Mouse (Mus musculus) left cerebral cortex, adult 18-20 months (tissue): ENCODE data around the gene Sdccag8. TPM values are rescaled to one million over a fixed set of nuclear protein-coding genes. Genes with fewer than 3 reads are reported as not detected.

Experiments
- DNase-seq, 2 experiments: peaks; one replicate each; pipeline ENCODE4 v3.0.0; 2021 to 2022; ENCODE audit warnings: low spot score in 2 of 2, mixed read lengths in 1 of 2
- total RNA-seq, 2 experiments: library from RNA; stranded (reverse); gene quantifications; 2 replicates each; pipeline ENCODE4 v1.2.3; 2021

Gene Sdccag8
- total RNA-seq, 2 experiments from 2014 or later: 16.4 to 17.4 TPM

DNA sequence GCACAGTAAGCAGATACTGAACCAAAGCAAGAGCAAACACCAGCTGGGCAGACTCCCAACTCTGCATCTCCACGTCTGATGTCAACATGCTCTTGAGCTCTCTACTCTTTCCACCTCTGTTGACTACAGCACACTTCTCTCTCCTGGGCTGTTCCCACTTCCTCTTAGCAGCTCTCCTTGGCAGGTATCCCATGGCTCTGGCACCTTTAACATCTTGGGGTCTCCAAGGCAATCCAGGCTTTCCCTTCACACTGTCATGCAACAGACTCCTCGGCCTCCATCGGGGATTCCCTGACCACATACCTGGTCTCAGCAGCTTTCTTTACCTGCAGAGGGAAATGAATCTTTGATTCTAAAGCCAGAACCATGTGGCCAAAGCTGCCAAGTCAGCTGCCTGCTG lies 192.9 kb downstream of the Sdccag8 start:
- DNase-seq: no peak

DNA sequence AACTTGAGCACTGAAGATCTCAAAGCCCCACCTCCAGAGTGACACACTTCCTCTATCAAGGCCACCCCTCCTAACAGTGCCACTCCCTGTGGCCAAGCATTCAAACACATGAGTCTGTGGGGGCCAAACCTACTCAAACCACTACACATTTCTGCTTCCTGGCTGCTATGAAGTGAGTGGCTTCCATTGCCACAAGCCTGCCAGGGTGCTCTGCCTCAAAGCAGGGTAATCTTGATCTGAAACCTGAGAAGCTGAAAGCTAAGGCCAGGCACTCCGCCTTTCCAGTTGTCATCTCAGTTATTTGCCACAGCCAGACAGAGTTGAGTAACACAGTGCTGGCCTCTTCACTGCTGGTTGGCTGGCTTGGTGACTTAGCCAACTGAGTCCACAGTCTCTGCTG lies 194.3 kb downstream of the Sdccag8 start:
- no peak for DNase-seq

DNA sequence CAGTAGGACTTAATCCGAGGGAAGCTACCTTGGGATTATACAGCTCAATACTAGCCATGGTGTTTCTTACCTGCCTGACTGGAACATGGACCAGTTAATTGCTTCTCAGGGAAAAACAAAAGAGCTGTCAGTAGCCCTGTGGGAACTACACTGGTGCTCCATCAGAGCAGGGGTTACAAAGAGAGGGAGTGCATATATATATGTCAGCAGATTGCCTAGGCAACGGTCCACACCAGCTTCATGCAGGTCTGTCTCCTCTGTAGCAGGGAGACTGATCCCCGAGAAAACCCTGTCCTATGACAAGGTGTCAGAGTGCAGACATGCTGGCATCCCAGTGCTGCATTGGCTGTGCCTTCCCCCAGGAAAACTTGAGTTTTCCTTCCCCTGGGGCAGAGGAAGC lies 195.6 kb downstream of the Sdccag8 start:
- DNase-seq: no peak

DNA sequence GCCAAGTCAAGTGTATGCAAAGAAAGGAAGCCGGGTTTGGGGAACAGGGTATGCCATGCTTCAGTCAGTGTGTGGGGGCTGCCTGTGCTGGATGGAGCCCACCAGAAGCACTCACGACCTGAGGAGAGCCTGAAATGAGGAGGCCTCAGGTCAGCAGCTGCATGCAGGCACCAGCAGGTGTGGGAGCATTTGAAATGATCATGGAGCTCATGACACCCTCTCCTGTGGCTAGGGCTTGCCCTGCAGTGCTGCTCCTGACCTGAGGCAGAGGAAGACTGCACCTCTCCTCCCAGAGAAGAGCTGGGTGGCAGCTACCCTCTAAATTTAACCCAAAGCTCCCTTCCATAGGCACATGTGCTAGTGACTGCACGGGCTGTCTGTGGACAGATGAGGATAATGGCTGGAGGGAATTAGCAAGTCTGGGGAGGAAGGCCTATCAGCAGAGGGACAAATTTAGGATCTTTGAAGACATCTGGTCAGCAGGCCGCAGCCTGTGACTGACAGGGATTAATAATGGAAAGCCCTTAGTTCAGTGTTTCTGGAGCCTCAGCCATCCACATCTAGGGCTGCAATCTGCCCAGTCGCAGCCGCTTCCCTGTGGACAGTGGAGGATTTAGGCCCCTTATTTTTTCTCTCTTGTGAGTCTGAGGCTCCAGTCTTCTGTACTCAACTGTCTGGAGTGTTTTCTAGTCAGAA lies 196.3 kb downstream of the Sdccag8 start:
- no peak for DNase-seq

DNA sequence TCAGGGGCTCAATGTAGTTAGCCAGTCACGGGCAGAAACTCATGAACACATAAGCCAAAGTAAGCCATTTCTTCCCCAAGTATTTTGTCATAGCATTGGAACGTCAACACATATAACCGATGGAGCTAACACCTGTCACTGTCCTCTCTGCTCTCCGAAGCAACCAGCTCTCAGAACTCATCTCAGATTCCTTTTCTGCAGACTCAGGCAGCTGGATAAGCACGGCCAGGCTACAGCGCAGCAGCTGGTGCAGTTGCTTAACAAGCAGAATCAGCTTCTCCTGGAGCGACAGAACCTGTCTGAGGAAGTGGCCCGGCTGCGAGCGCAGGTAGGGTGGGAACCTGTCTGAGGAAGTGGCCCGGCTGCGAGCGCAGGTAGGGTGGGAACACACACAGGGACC lies 197.2 kb downstream of the Sdccag8 start:
- DNase-seq: no peak

DNA sequence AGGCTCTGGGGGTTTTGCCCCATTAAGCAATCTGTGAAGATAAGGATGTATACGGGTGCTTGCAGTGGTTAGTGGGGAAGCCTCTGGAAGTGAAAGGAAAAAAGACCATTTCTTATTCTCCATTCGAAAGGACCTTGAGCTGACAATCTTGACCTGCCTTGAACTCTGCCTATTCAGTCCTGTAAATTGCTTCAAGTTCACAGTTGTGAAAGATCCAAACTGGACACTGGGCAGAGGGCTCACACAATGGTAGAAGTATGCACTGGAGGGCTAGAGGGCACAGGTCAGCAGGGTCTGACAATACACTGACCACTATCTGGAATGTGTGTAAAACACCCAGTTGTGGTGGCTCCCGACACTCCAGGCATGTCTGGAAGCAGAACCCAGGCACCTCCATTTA lies 198.3 kb downstream of the Sdccag8 start:
- no peak for DNase-seq

DNA sequence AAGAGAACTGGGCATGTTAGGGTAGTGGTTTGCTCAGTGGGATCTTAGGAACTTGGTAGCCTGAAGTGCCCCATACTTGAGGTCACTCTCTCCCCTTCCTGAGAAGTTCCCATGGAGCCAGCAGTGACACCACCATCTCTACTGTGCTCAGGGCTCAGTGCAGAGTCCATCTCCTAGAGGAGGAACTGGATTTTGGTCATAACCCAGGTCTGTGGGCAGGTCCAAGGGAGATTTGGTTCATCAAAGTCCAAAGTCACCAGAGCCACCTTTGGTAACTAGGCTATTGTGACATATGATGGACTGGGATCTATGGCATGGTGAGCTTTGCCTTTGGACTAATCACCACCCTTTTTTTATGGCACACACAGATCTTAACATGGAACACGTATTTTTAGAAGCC lies 198.9 kb downstream of the Sdccag8 start:
- DNase-seq: no peak

DNA sequence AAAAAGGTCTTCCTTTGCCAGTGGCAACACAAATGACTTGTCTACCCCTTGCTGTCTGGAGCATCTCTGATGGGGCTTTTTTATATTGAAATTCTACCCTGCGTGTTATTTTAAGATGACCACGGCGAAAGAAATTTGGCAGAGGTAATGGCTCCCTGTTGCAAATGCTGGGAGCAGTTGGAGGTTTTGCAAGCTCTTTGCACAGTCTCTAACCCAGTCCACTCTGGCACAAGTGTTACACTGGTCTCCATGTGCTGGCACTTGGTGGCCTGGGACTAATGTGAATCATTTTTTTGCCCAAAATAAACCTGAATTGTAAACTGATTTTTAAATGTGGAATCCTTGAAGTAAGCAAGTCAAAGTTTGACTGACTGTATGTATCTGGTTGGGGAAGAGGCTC lies 199.3 kb downstream of the Sdccag8 start:
- no peak for DNase-seq

DNA sequence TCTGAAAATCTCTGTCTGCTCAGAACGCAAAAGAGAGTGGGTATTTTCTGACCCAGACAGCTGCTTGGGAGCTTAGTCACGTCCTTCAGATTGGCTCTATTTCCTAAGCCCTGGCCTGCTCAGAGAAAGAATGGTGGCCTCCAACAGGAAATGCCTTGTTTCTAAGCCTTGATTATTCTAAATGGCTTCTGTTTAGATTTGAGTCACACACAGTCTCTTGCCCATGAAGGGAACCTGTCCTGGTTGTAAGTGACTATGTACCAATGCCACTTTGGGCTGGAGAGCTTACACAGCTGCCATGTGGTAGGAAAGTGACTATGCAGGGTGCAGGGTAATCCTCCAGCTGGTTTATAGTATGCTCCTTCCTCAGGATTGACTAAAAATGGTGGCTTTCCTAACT lies 199.9 kb downstream of the Sdccag8 start:
- no peak for DNase-seq

DNA sequence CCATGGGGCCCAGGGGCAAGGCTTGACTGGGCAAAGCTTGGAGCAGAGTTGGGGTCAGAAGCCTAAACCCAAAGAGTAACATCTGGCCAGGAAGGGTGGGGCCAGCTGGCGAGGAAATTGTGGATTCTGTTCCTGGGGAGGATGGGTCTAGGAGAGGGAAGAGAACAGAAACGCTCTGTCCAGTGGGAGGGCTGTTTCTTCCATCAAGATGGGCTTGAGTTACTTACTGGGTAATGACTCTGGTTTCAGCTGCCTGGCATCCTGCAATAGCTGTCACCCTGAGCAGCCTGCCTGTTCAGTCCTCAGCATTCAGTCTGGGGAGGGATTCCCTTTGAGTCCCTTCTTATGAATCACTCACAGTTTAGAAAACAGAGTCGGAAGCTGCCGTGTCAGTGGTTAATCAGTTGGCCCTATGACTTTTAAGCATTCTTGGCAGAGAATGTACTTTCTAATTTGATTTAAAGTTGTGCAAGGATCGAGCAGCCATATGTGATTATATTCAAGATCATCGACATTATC lies 200.5 kb downstream of the Sdccag8 start:
- no peak for DNase-seq

DNA sequence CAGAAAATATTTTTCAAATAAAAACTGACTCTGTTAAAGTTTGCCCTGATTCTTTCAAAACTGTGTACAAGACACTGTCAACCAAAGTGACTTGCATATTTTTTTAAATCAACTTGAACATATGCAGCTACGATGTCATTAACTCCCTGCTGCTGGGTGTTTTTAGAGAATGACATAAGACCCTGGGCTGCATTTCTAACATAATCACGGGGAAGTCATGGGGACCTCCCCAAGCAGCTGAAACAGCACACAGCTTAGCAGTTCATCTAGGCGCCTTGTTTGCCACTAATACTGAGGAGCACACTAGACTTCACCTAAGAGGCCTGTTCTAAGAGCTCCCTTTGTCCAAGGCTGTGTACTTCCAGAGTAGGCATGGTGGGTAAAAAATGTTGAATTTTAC lies 201.5 kb downstream of the Sdccag8 start:
- DNase-seq: no peak

DNA sequence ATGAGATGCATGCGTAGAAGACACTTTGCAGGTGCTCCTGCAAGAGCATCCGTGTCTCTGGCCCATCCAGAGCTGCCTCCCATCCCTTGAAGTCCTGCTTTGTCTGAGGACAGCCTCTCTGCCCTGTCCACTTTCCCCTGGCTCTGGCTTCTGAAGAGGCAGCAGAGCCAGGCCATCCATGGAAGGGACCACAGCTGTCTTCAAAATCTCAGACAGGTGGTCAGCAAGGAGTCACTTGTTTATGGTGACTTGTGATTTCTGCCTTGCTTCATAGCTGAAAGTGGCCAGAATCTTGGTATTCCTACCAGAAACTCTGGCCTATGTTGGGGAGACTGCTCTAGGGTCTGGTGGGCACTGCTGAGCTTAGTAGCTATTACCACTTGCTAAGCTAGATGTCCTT lies 202.3 kb downstream of the Sdccag8 start:
- no peak for DNase-seq

DNA sequence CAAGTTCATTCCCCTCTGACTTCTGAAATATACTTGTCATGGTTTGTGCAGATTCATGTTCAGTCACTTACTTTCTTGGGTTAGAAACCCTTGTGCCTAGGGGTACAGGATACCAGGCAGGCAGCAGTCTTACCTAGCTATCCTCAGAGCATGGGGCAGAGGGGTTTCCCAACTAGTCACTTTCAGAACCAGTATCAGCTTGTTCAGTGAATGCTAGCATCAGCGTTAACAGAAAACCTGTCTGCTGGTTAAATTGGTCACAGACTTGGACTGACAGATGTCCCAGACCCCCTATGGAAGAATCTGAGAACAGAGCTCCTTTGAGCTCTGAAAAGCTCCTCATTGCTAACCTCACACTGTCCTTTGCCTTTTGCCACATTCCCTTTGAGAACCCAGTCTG lies 204.3 kb downstream of the Sdccag8 start:
- no peak for DNase-seq

DNA sequence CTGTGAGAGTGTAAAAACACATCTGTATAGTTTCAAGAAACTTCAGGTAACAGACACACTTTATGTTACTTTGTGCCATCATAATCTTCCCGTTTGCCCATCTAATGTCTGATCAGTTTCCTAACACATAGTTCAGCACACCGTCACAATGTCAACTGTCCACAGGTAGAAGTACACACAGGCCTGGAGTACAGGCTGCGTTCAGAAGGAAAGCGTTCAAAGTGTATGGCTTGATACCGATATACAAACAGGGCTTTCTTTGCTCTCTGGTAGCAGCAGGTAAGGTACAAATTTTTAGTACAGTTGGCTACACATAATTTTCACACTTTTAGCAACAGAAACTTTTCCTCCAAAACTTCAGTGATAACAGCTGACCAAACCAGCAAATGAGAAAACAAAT lies 205.2 kb downstream of the Sdccag8 start:
- DNase-seq: no peak

DNA sequence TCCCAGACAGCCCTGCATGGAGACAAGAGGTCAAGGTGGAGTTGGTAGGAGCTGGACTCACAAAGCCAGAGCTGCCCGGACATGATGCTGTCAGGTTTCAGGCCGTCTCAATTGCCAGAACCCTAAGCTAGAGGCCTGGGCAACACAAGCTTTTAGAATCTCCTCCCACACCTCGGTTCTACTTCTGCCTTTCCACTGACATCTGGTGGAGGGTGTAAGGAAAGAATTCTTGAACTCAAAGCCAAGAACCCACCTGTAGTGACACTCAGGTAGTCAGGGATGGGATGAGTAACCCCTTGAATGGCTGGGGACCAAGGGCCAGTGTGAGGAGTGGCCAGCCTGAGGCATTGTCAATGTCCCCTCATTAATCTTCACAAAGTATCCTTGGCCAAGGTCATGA lies 208.3 kb downstream of the Sdccag8 start:
- no peak for DNase-seq

DNA sequence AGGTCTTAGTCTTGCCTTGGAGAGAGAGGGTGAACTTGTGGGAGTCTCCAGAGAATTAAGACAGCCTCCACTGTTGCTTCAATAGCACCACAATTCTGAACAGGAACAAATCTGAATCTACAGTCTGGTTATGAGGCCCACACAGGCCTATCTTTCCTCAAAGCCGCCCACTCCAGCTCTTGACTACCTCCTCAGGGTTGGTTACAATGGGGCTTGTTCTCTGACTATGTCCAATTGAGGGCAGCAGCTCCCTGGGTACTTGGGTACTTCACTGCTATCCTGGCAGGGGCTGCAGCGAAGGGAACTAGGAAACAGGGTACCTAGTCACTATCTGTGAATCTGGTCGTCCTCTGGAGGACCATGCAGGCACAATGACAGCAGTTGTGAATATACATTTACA lies 213.2 kb downstream of the Sdccag8 start:
- DNase-seq: no peak

DNA sequence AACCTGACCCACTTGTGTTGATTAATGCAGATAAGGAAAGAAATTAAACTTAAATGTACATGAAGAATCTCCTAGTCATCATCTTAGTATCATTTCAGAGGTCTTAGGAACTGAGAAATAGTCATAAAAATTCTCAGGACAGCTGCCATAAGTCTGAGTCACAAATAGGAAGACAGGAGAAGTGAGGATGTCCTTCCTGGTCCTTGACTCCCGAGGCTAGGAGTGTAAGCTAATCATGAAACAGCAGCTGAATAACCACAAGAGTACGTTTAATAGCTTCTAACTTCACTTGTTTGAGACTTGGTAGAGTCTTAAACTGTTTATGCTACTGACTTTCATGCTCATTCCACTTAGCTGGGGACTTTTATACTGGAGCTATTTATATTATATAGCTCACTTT lies 214.6 kb downstream of the Sdccag8 start:
- peak in 1 of 2 experiments; percentile 0 for DNase-seq

DNA sequence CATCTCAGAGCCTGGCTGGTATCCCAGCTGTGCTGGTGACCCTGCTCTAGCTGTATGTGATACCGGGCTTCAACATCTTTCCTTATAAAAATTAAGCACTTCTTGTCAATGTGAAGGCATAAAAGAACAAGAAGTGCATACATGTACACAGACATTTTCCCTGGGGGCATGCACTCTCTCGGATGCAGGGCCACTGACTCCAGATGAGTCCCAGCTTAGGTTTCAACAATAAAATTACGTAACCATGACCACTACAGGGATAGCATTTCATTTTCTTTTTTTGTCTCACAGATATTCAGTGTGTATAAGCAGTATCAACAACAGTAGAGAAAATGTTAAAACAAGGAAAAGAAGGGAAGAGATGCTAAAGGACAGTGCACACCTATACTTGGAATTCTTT lies 216.2 kb downstream of the Sdccag8 start:
- no peak for DNase-seq

DNA sequence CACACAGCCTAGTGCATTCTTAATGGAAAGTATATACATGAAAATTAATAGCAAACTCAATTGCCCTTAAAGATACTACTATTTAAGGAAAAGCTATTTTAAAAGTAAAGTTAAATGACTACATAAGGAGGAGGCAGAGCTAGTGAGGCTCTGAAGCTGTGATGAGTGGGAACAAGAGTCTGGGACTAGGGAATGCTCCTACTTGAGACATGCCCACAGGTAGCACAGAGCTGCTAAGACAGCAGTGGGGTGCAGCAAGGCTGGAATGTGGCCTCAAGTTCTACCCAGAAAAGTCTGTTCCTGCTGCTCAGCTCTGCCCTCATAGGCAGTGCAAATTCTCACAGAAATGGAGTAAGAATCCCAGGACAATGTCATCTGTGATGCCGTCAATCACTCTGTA lies 216.7 kb downstream of the Sdccag8 start:
- DNase-seq: no peak

DNA sequence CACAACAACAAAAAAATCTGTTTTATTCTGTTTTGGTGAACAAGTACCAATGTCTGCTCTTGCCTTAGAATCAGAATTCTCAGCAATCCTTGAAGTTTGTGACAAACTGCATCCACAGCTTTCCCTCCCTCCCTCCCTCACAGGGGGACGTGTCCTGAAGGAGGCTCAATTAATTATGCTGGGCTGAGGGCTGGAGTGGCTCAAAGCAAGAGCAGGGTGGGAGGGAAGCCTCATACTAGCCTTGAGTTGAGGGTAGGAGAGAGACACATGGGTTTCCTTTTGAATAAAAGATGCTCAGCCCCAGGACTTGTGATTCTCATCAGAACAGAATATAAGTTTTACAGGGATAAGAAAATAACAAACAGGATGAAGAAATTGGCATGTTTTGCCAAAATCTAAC lies 217.8 kb downstream of the Sdccag8 start:
- no peak for DNase-seq

DNA sequence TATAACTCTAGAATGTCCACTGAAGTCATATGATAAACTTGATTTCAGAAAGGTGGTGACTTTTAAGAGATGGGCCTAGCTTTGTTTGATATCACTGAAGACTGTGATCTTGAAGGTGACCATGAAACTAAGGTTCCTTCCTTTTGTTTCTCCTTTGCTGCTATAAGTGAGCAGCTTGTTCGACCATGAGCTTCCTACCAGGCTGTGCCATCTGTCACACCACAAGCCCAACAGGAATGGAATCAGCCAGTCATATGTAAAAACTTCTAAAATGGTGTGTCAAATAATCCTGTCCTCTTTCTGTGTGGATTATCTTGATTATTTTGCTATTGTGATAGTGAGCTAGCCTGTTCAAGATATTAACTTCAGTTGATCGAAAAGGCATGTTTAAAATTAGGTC lies 221.0 kb downstream of the Sdccag8 start:
- no peak for DNase-seq

DNA sequence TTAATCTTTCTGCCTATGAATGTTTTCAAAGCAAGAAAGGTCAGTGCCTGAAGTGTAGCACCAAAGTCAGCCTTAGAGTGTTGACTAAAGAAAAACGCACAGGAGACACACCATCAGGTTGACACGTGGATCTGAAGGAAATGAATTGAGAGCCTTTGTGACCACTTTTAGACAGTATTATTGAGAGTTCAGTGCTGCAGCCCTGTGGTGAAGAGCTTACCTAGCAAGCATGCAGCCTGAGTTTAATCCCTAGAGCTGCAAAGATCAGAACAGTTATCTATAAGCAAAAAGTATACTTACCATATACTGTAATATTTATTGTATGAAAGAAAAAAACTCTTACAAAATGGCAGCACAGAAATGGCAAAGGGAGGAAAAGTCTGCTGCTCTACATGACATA lies 223.9 kb downstream of the Sdccag8 start:
- no peak for DNase-seq

DNA sequence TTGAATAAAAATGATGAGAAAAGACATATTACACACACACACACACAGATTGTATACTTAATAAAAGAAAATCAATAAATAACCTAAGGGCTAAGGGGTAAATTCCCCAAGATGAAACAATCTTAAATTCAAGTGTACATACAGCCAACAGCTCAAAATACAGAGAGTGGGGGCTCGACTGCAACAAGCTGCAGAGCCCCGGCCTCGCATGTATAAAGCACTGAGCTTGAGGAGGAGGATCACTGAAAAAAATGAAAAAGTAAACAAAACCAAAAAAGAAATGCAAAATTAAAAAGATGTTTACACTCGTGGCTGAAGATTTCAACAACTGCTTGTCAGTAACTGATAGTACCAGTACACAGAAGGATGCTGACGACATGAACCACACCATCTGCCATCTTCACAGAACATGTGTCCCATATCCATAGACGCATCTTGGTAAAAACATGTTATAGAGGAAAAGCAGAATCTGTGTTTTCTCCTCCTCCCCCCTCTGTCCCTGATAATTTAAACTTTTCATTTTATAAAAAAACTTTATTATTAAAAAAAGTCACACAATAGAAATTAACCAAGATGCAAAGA lies 224.7 kb downstream of the Sdccag8 start:
- no peak for DNase-seq
